Mouse (Mus musculus) forebrain, embryonic 12.5 days (tissue): ENCODE data around the gene Ntrk3. TPM values are rescaled to one million over a fixed set of nuclear protein-coding genes. Genes with fewer than 3 reads are reported as not detected.
A peak's percentile ranks its signal among the peaks of the same experiment; 100 is the strongest.

Source experiments
- ATAC-seq: fragments of 200-750 bp; cut with Nextera tagmentation; 2 replicates; pipeline ENCODE4 v1.8.0; 2017; ENCODE audit warnings: moderate TSS enrichment; ENCODE audit not compliant: low FRiP score
- H3K27ac ChIP-seq: fragments of 300-500 bp; sonication (generic); 2 replicates; pipeline ENCODE4 v1.5.1; 2016; ENCODE audit warnings: mild to moderate bottlenecking
- H3K27me3 ChIP-seq: fragments of 300-500 bp; sonication (generic); 2 replicates; pipeline ENCODE4 v1.6.1; 2016; ENCODE audit warnings: mild to moderate bottlenecking
- H3K36me3 ChIP-seq: fragments of 300-500 bp; sonication (generic); replicated peaks from 2 replicates; pipeline ENCODE4 v1.6.1; 2016; ENCODE audit warnings: mild to moderate bottlenecking
- H3K4me1 ChIP-seq: fragments of 300-500 bp; sonication (generic); 2 replicates; pipeline ENCODE4 v1.6.1; 2016
- H3K4me2 ChIP-seq: fragments of 300-500 bp; sonication (generic); 2 replicates; pipeline ENCODE4 v1.6.1; 2016; ENCODE audit warnings: mild to moderate bottlenecking, moderate library complexity
- H3K4me3 ChIP-seq: fragments of 300-500 bp; sonication (generic); replicated peaks from 2 replicates; pipeline ENCODE4 v1.5.1; 2016; ENCODE audit warnings: mild to moderate bottlenecking
- H3K9ac ChIP-seq: fragments of 300-500 bp; sonication (generic); 2 replicates; pipeline ENCODE4 v1.6.1; 2016; ENCODE audit warnings: mild to moderate bottlenecking
- H3K9me3 ChIP-seq: fragments of 300-500 bp; sonication (generic); 2 replicates; pipeline ENCODE4 v1.6.1; 2016
- WGBS: fragments of 180-500 bp; shearing (Covaris S2); methylation state at CpG from one replicate; pipeline ENCODE4 v1.1.7; 2016; 5-methylcytosine and 5-hydroxymethylcytosine counted together
- polyA plus RNA-seq: library from polyadenylated mRNA; unstranded; fragments of >200 nt; fragmentation: Nextera tagmentation; extraction: Ambion mirVana; gene quantifications from 2 replicates; pipeline ENCODE4 v1.2.1, GENCODE M21; 2016

Gene Ntrk3
- polyA plus RNA-seq, 1 experiment from 2014 or later = 9.2 TPM

- H3K9ac ChIP-seq = no peak overlapping the region
- H3K27ac ChIP-seq = no peak overlapping the region
- H3K27me3 ChIP-seq = no peaks in the 10 kb centered on the region
- no peak overlapping the region for H3K4me3 ChIP-seq
- ATAC-seq = no peak
- WGBS = 95% methylated on average over 1 of the region's 1 CpGs
- no peak overlapping the region for H3K4me2 ChIP-seq
- 0 out of 2 replicates have a peak, but pooled peaks cover 8% of the 10 kb centered on the region for H3K9me3 ChIP-seq
- H3K4me1 ChIP-seq = no peaks in the 10 kb centered on the region
- no peaks in the 10 kb centered on the region for H3K36me3 ChIP-seq
These were observed 432.0 kb downstream of the Ntrk3 start for GRCm38 (mm10) chr7:78305770-78306169.

- ATAC-seq = no peak
- no peaks in the 10 kb centered on the region for H3K27me3 ChIP-seq
- no peak overlapping the region for H3K4me3 ChIP-seq
- WGBS = 90% methylated on average over 1 of the region's 1 CpGs
- no peak overlapping the region for H3K9ac ChIP-seq
- H3K9me3 ChIP-seq = 0 out of 2 replicates have a peak, but pooled peaks cover 4% of the 10 kb centered on the region
- H3K4me2 ChIP-seq = no peak overlapping the region
- H3K27ac ChIP-seq = no peak overlapping the region
- no peaks in the 10 kb centered on the region for H3K4me1 ChIP-seq
- no peaks in the 10 kb centered on the region for H3K36me3 ChIP-seq
These were observed 432.8 kb downstream of the Ntrk3 start for GRCm38 (mm10) chr7:78305029-78305428.

DNA sequence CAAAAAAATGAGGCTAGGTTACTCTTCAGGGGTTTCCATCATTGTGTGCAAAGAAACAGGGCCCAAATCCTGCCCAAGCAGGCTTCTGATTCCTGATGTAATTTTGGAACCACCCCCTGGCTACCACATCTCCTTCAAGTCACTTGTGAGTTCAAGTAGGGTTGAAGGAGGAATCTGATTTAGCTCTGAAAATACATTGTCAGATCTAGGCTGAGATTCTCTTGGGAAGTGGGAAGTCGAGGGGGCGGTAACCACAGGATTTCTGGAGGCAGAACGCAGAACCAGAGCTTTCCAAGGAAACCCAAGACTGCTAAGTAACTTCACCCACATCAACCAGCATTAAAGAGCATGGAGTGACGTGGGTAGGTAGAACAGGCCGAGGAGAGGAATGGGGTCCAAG lies 440.5 kb downstream of the Ntrk3 start:
- Histone ChIP-seq H3K4me2 (no peak overlapping the region), H3K9me3 (no peaks in the 10 kb centered on the region), H3K27me3 (no peaks in the 10 kb centered on the region), H3K4me1 (no peaks in the 10 kb centered on the region), H3K4me3 (no peak overlapping the region), H3K36me3 (no peaks in the 10 kb centered on the region), H3K9ac (no peak overlapping the region), H3K27ac (no peak overlapping the region)
- 94% methylated on average over 5 of the region's 5 CpGs for WGBS
- ATAC-seq = no peak

GRCm38 (mm10) chr7:78294322-78294721 lies 443.5 kb downstream of the Ntrk3 start:
- no peak for ATAC-seq
- H3K36me3 ChIP-seq = no peaks in the 10 kb centered on the region

DNA sequence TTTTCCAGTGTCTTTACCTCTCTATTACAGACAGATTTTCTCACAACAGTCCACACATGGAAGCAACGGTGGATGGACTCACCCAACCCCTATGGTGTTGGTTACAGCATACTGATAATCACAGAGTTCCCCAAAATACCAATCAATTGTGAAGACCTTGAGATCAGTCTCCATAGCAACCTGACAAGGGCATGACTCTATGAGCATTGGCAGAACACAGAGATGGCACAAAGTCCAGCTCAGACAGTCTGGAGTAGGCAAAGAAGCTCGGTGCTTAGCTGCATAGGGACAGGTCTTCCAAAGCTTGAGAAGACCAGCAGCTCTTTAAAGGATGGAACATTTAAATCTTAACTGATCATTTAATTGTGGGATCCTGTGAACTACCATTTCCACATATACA lies 447.6 kb downstream of the Ntrk3 start:
- WGBS = 80% methylated on average over 2 of the region's 2 CpGs
- Histone ChIP-seq H3K4me1 (peaks cover 3% of the 10 kb centered on the region; the same call in 1 of the 2 replicates), H3K4me3 (no peak overlapping the region), H3K27ac (no peak overlapping the region), H3K4me2 (no peak overlapping the region), H3K27me3 (no peaks in the 10 kb centered on the region), H3K9ac (no peak overlapping the region), H3K36me3 (no peaks in the 10 kb centered on the region), H3K9me3 (no peaks in the 10 kb centered on the region)
- no peak for ATAC-seq

More at GRCm38 (mm10) chr7:78294322-78294721, 443.5 kb downstream of the Ntrk3 start:
- Histone ChIP-seq H3K9ac (no peak overlapping the region), H3K27ac (no peak overlapping the region), H3K4me1 (peaks cover 3% of the 10 kb centered on the region; the same call in 1 of the 2 replicates), H3K4me3 (no peak overlapping the region), H3K9me3 (no peaks in the 10 kb centered on the region), H3K27me3 (no peaks in the 10 kb centered on the region), H3K4me2 (no peak overlapping the region)
- 85% methylated on average over 3 of the region's 3 CpGs for WGBS

DNA sequence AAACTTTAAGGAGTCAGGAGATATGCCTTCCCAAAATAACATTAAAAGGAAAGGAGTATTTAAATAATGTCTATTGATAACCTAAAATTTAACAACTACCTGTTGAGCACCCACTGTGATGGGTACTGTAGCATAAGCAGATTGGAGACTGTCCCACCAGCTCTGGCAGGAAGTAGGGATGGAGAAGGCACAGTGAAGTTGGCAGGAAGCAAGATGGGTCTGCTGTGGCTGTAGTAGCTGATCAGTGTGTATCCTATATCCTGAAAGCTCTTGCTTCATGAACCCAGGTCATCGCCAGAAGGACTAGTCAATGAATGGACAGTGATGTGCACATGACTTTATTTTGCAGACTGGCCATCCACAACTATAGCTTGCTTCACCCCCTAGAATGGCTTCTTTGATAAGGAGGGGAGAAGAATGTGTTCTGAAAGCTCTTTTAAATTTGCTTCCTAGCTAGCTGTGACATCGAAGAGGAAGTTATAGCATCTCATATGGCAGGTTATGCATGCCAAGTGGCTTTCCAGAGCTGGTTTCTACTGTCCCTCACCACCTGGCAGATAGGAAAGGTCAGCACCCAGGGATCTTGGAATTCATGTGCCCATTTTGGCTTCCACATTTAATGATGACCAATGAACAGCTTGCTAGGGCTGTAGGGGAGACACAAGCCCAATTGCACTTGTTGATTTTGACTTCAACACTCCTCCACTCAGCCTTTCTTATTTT lies 451.1 kb downstream of the Ntrk3 start:
- no peak for ATAC-seq
- no peaks in the 10 kb centered on the region for H3K9me3 ChIP-seq
- no peak overlapping the region for H3K4me3 ChIP-seq
- H3K27ac ChIP-seq = no peak overlapping the region
- H3K4me1 ChIP-seq = peaks cover 3% of the 10 kb centered on the region; the same call in 1 of the 2 replicates
- H3K27me3 ChIP-seq = no peaks in the 10 kb centered on the region
- no peaks in the 10 kb centered on the region for H3K36me3 ChIP-seq
- WGBS = 89% methylated on average over 2 of the region's 2 CpGs
- no peak overlapping the region for H3K9ac ChIP-seq
- H3K4me2 ChIP-seq = no peak overlapping the region

GRCm38 (mm10) chr7:78269506-78270250 lies 468.1 kb downstream of the Ntrk3 start:
- Histone ChIP-seq H3K36me3 (no peaks in the 10 kb centered on the region), H3K4me1 (0 out of 2 replicates have a peak, but pooled peaks cover 2% of the 10 kb centered on the region), H3K27me3 (no peaks in the 10 kb centered on the region), H3K4me2 (no peak overlapping the region), H3K9ac (no peak overlapping the region), H3K27ac (no peak overlapping the region), H3K4me3 (no peak overlapping the region), H3K9me3 (no peaks in the 10 kb centered on the region)
- WGBS = 67% methylated on average over 3 of the region's 3 CpGs
- no peak for ATAC-seq

GRCm38 (mm10) chr7:78267461-78268007 lies 470.3 kb downstream of the Ntrk3 start:
- Histone ChIP-seq H3K9ac (no peak overlapping the region), H3K4me1 (0 out of 2 replicates have a peak, but pooled peaks cover 2% of the 10 kb centered on the region), H3K9me3 (no peaks in the 10 kb centered on the region), H3K4me2 (no peak overlapping the region), H3K27me3 (no peaks in the 10 kb centered on the region), H3K4me3 (no peak overlapping the region), H3K36me3 (no peaks in the 10 kb centered on the region), H3K27ac (no peak overlapping the region)
- peak; percentile 58; the same call in 1 of the 2 replicates for ATAC-seq
- WGBS = 3% methylated on average over 1 of the region's 1 CpGs

DNA sequence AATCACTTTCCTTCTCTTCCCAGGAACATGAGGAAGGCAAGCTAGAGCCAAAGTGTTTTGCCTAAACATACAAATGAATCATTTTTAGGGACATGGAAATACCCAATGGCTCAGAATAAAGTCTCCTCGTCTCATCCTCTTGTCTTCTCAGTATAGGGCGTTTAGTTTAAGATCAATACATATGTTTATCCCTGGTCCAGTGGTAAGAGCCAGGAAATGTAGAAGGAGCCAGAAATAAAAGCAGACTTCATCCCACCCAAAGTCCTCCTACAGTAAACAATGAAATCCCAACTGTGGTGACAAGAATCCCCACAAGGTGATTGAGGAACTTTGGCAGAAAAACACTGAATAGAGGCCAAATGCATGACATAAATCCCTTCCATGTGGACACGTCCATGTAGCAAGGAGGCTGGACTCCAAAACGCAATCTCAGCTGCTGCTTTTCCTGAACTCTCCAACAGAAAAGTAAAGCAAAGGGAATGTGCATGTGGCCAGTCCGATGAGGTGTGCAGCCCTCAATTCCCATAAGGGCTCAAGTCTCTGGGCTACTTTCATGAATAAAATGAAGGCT lies 473.3 kb downstream of the Ntrk3 start:
- Histone ChIP-seq H3K27ac (no peak overlapping the region), H3K36me3 (no peaks in the 10 kb centered on the region), H3K4me1 (0 out of 2 replicates have a peak, but pooled peaks cover 8% of the 10 kb centered on the region), H3K9me3 (no peaks in the 10 kb centered on the region), H3K4me3 (no peak overlapping the region), H3K27me3 (no peaks in the 10 kb centered on the region), H3K4me2 (no peak overlapping the region), H3K9ac (no peak overlapping the region)
- no peak for ATAC-seq
- WGBS = 78% methylated on average over 5 of the region's 5 CpGs

GRCm38 (mm10) chr7:78261420-78262125 lies 476.2 kb downstream of the Ntrk3 start:
- Histone ChIP-seq H3K4me3 (no peak overlapping the region), H3K9ac (no peak overlapping the region), H3K4me1 (0 out of 2 replicates have a peak, but pooled peaks cover 6% of the 10 kb centered on the region), H3K9me3 (no peaks in the 10 kb centered on the region), H3K27me3 (no peaks in the 10 kb centered on the region), H3K4me2 (no peak overlapping the region), H3K27ac (no peak overlapping the region), H3K36me3 (no peaks in the 10 kb centered on the region)
- 56% methylated on average over 8 of the region's 8 CpGs for WGBS
- ATAC-seq = peak; percentile 88; the same call in 1 of the 2 replicates

- H3K36me3 ChIP-seq = no peaks in the 10 kb centered on the region
- no peak overlapping the region for H3K4me2 ChIP-seq
- 53% methylated on average over 4 of the region's 4 CpGs for WGBS
- no peaks in the 10 kb centered on the region for H3K9me3 ChIP-seq
- no peaks in the 10 kb centered on the region for H3K27me3 ChIP-seq
- H3K9ac ChIP-seq = no peak overlapping the region
- H3K4me1 ChIP-seq = 0 out of 2 replicates have a peak, but pooled peaks cover 6% of the 10 kb centered on the region
- H3K4me3 ChIP-seq = no peak overlapping the region
- no peak overlapping the region for H3K27ac ChIP-seq
- no peak for ATAC-seq
These were observed 479.7 kb downstream of the Ntrk3 start for GRCm38 (mm10) chr7:78258151-78258550.
